Mouse (Mus musculus): ENCODE results near the gene Pex6. TPM values are rescaled to one million over a fixed set of nuclear protein-coding genes. Genes with fewer than 3 reads are reported as not detected.
A peak's percentile ranks its signal among the peaks of the same experiment; 100 is the strongest.
"Not testable (repeated sequence)": the region's sequence is repeated elsewhere in the genome, so short reads cannot be mapped to it uniquely, and the experiment has no call there.

Pex6 gene
- polyA plus RNA-seq, 1 experiment from 2014 or later, result 27.4 TPM

GRCm38 (mm10) chr17:46747806-46748205 is 36.5 kb downstream of the Pex6 start:
- Histone ChIP-seq H3K9ac (replicated peaks; ENCODE audit: low read length) (no peak overlapping the region), H3K4me2 (replicated peaks; ENCODE audit: low read depth, low read length) (no peak overlapping the region), H3K36me3 (ENCODE audit: insufficient read depth, low read length) (peaks cover 16% of the 10 kb centered on the region; the same call in 1 of the 2 replicates), H3K9me3 (ENCODE audit: low read length) (no peaks in the 10 kb centered on the region), H3K4me1 (ENCODE audit: insufficient read depth, low read length) (peaks cover 11% of the 10 kb centered on the region), H3K27ac (ENCODE audit: low read length) (no peak overlapping the region), H3K4me3 (ENCODE audit: low read length) (no peak overlapping the region), H3K27me3 (ENCODE audit: insufficient read depth, low read length) (no peaks in the 10 kb centered on the region)
- 97% methylated on average over 2 of the region's 2 CpGs for WGBS
- ATAC-seq (ENCODE audit: low FRiP score, low TSS enrichment), result no peak

GRCm38 (mm10) chr17:46749282-46749681 is 38.0 kb downstream of the Pex6 start:
- no peak overlapping the region for H3K4me2 ChIP-seq (replicated peaks; ENCODE audit: low read depth, low read length)
- ATAC-seq (ENCODE audit: low FRiP score, low TSS enrichment), result no peak
- H3K27me3 ChIP-seq (ENCODE audit: insufficient read depth, low read length), result no peaks in the 10 kb centered on the region
- 0 out of 2 replicates have a peak, but pooled peaks cover 7% of the 10 kb centered on the region for H3K36me3 ChIP-seq (ENCODE audit: insufficient read depth, low read length)
- WGBS, result 87% methylated on average over 5 of the region's 5 CpGs
- H3K4me1 ChIP-seq (ENCODE audit: insufficient read depth, low read length), result peaks cover 11% of the 10 kb centered on the region
- no peaks in the 10 kb centered on the region for H3K9me3 ChIP-seq (ENCODE audit: low read length)
- no peak overlapping the region for H3K4me3 ChIP-seq (ENCODE audit: low read length)
- no peak overlapping the region for H3K27ac ChIP-seq (ENCODE audit: low read length)
- no peak overlapping the region for H3K9ac ChIP-seq (replicated peaks; ENCODE audit: low read length)

GRCm38 (mm10) chr17:46750580-46750979 is 39.3 kb downstream of the Pex6 start:
- no peak overlapping the region for H3K27ac ChIP-seq (ENCODE audit: low read length)
- H3K4me3 ChIP-seq (ENCODE audit: low read length), result peak overlapping the region; percentile 78
- H3K9me3 ChIP-seq (ENCODE audit: low read length), result no peaks in the 10 kb centered on the region
- WGBS, result 81% methylated on average over 4 of the region's 4 CpGs
- no peak for ATAC-seq (ENCODE audit: low FRiP score, low TSS enrichment)
- H3K4me1 ChIP-seq (ENCODE audit: insufficient read depth, low read length), result peaks cover 11% of the 10 kb centered on the region
- H3K4me2 ChIP-seq (replicated peaks; ENCODE audit: low read depth, low read length), result peak overlapping the region; percentile 81
- H3K9ac ChIP-seq (replicated peaks; ENCODE audit: low read length), result peak overlapping the region; percentile 83
- 0 out of 2 replicates have a peak, but pooled peaks cover 7% of the 10 kb centered on the region for H3K36me3 ChIP-seq (ENCODE audit: insufficient read depth, low read length)
- H3K27me3 ChIP-seq (ENCODE audit: insufficient read depth, low read length), result no peaks in the 10 kb centered on the region

DNA sequence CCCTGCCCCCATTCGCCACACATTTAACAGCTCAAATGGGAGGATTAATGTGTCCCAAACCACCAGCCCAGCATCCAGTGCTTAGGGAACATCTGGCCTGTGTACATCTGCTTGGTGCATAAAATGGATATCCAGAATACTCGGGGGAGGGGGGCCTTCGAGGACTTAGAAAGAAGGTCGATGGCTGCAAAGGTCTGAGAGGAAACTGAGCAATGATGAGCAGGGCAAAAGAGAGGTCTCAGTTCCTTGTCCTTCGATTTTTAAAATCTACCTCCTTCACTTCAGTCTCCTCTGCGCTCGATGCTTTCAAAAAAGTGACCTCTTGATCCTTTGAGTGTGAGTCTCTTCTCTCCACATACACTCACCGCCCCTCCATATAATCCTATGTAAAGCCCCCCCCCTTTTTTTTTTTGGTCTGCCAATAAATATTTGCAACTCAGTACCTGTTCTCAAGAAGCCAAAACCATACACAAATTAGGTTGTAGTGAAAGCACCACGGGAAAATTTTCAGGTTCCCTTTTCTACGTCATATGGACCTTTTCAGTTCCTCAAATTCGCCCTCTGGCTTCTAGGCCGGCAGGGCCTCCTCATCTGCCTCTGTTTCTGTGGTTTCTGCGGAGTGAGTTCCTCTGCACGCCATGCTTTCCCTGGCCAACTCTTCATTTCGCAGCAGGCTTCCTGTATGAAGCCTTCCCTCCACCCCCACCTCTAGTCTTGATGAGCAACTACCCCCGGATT is 40.0 kb downstream of the Pex6 start:
- WGBS, result 17% methylated on average over 16 of the region's 16 CpGs
- no peak for ATAC-seq (ENCODE audit: low FRiP score, low TSS enrichment)
- peaks cover 11% of the 10 kb centered on the region for H3K4me1 ChIP-seq (ENCODE audit: insufficient read depth, low read length)
- H3K9ac ChIP-seq (replicated peaks; ENCODE audit: low read length), result peak overlapping the region; percentile 83
- 0 out of 2 replicates have a peak, but pooled peaks cover 7% of the 10 kb centered on the region for H3K36me3 ChIP-seq (ENCODE audit: insufficient read depth, low read length)
- H3K9me3 ChIP-seq (ENCODE audit: low read length), result no peaks in the 10 kb centered on the region
- H3K4me2 ChIP-seq (replicated peaks; ENCODE audit: low read depth, low read length), result peak overlapping the region; percentile 81
- peak overlapping the region; percentile 92 for H3K27ac ChIP-seq (ENCODE audit: low read length)
- H3K4me3 ChIP-seq (ENCODE audit: low read length), result peak overlapping the region; percentile 78
- no peaks in the 10 kb centered on the region for H3K27me3 ChIP-seq (ENCODE audit: insufficient read depth, low read length)

DNA sequence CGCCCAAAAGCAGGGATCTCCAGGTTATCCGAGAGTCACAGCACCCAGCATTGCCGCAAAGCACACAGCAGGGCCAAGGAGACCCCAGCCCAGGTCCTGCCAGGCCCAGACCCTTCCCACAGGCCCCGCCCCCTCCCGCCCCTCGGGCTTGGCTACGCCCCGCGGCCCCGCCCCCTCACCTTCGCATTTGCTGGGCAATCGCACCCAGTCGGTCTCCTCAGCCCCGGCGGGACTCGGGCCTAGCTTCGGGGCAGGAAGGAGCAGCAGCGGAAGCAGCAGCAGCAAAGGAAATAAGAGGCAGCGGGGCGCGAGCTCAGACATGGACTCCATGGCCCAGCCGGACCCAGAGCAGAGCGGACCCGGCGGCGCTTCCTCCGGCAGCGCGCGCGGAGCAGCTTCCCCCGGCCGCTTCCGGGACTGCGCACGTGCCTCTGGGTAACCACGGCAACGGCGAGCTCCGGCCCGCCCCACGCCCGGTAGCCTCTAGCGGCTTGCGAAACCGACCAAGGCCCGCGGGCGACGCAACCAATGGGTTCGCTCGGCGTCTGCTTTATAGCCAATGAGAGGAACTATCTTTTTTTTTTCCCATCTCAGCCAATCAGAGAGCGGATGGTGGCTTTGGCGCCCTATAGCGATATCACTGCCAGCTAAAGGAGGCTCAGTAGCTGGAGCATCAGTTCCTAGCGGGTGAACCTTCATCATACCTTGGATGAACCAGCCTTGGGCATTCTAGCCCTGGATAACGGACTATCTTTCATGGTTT is 40.7 kb downstream of the Pex6 start, which contains the start of gene Cnpy3:
Gene Cnpy3 (minus strand): TSS at position 421 of the 763 bp plus-strand sequence.
- peak within 1 kb of the TSS; percentile 92 for H3K27ac ChIP-seq (ENCODE audit: low read length)
- H3K27me3 ChIP-seq (ENCODE audit: insufficient read depth, low read length), result no peaks in the 10 kb centered on the region
- peak within 1 kb of the TSS; percentile 78 for H3K4me3 ChIP-seq (ENCODE audit: low read length)
- peak; percentile 99 for ATAC-seq (ENCODE audit: low FRiP score, low TSS enrichment)
- peak within 1 kb of the TSS; percentile 81 for H3K4me2 ChIP-seq (replicated peaks; ENCODE audit: low read depth, low read length)
- H3K9me3 ChIP-seq (ENCODE audit: low read length), result no peaks in the 10 kb centered on the region
- 0 out of 2 replicates have a peak, but pooled peaks cover 3% of the 10 kb centered on the region for H3K36me3 ChIP-seq (ENCODE audit: insufficient read depth, low read length)
- WGBS, result under 1% methylated on average over 54 of the region's 58 CpGs
- H3K4me1 ChIP-seq (ENCODE audit: insufficient read depth, low read length), result peaks cover 11% of the 10 kb centered on the region
- H3K9ac ChIP-seq (replicated peaks; ENCODE audit: low read length), result peak within 1 kb of the TSS; percentile 83

DNA sequence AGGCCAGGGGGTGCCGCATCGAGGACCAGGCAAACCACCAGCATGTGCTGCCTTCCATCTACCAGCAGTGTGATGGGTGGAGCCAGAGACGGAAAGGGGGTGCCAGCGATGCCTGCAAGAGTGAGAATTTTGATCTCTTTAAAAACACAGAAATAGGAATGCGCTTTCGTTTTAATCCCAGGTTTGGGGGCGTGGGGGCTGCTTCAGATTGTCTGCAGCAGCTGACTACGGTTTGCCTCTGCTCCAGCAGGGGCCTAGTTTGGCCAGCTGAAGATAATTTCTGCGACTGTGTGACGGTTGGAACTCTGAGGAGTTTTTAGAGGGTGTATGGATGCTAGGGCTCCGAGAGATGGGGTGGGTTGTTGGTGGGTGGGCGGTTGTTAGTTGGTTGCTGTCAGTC is 47.5 kb downstream of the Pex6 start:
- Histone ChIP-seq H3K27me3 (ENCODE audit: insufficient read depth, low read length) (no peaks in the 10 kb centered on the region), H3K4me1 (ENCODE audit: insufficient read depth, low read length) (no peaks in the 10 kb centered on the region), H3K36me3 (ENCODE audit: insufficient read depth, low read length) (no peaks in the 10 kb centered on the region), H3K9me3 (ENCODE audit: low read length) (no peaks in the 10 kb centered on the region), H3K4me2 (replicated peaks; ENCODE audit: low read depth, low read length) (no peak overlapping the region), H3K9ac (replicated peaks; ENCODE audit: low read length) (no peak overlapping the region), H3K4me3 (ENCODE audit: low read length) (no peak overlapping the region), H3K27ac (ENCODE audit: low read length) (no peak overlapping the region)
- 83% methylated on average over 12 of the region's 12 CpGs for WGBS
- no peak for ATAC-seq (ENCODE audit: low FRiP score, low TSS enrichment)

- no peaks in the 10 kb centered on the region for H3K9me3 ChIP-seq (ENCODE audit: low read length)
- H3K27ac ChIP-seq (ENCODE audit: low read length), result no peak within 1 kb of the TSS
- ATAC-seq (ENCODE audit: low FRiP score, low TSS enrichment), result no peak
- H3K4me1 ChIP-seq (ENCODE audit: insufficient read depth, low read length), result peaks cover 4% of the 10 kb centered on the region; the same call in 1 of the 2 replicates
- no peak within 1 kb of the TSS for H3K4me2 ChIP-seq (replicated peaks; ENCODE audit: low read depth, low read length)
- H3K36me3 ChIP-seq (ENCODE audit: insufficient read depth, low read length), result no peaks in the 10 kb centered on the region
- WGBS, result 69% methylated on average over 2 of the region's 2 CpGs
- no peak within 1 kb of the TSS for H3K4me3 ChIP-seq (ENCODE audit: low read length)
- no peak within 1 kb of the TSS for H3K9ac ChIP-seq (replicated peaks; ENCODE audit: low read length)
- no peaks in the 10 kb centered on the region for H3K27me3 ChIP-seq (ENCODE audit: insufficient read depth, low read length)
These were observed 52.3 kb downstream of the Pex6 start, which contains the start of gene Ptcra for GRCm38 (mm10) chr17:46763544-46763943. TSS of gene Ptcra (minus strand) at chr17:46763712.

- not testable (repeated sequence) for H3K9ac ChIP-seq (replicated peaks; ENCODE audit: low read length); H3K9me3 ChIP-seq (ENCODE audit: low read length); H3K27ac ChIP-seq (ENCODE audit: low read length); H3K4me1 ChIP-seq (ENCODE audit: insufficient read depth, low read length); H3K4me3 ChIP-seq (ENCODE audit: low read length); ATAC-seq (ENCODE audit: low FRiP score, low TSS enrichment); H3K36me3 ChIP-seq (ENCODE audit: insufficient read depth, low read length); H3K27me3 ChIP-seq (ENCODE audit: insufficient read depth, low read length); H3K4me2 ChIP-seq (replicated peaks; ENCODE audit: low read depth, low read length)
- WGBS, result 68% methylated on average over 8 of the region's 9 CpGs
These were observed 53.7 kb downstream of the Pex6 start for GRCm38 (mm10) chr17:46764916-46765315.

GRCm38 (mm10) chr17:46767868-46768267 is 56.6 kb downstream of the Pex6 start:
- WGBS, result 41% methylated on average over 8 of the region's 8 CpGs
- no peaks in the 10 kb centered on the region for H3K9me3 ChIP-seq (ENCODE audit: low read length)
- H3K4me1 ChIP-seq (ENCODE audit: insufficient read depth, low read length), result peaks cover 8% of the 10 kb centered on the region
- no peak overlapping the region for H3K4me3 ChIP-seq (ENCODE audit: low read length)
- no peak overlapping the region for H3K27ac ChIP-seq (ENCODE audit: low read length)
- H3K9ac ChIP-seq (replicated peaks; ENCODE audit: low read length), result no peak overlapping the region
- ATAC-seq (ENCODE audit: low FRiP score, low TSS enrichment), result no peak
- H3K4me2 ChIP-seq (replicated peaks; ENCODE audit: low read depth, low read length), result no peak overlapping the region
- H3K27me3 ChIP-seq (ENCODE audit: insufficient read depth, low read length), result no peaks in the 10 kb centered on the region
- H3K36me3 ChIP-seq (ENCODE audit: insufficient read depth, low read length), result no peaks in the 10 kb centered on the region

Measured in kidney, embryonic 16.5 days (tissue).